Mouse (Mus musculus): Measurements from ENCODE around the gene Slc28a3. TPM values are rescaled to one million over a fixed set of nuclear protein-coding genes. Genes with fewer than 3 reads are reported as not detected.
A peak's percentile ranks its signal among the peaks of the same experiment; 100 is the strongest.

The Slc28a3 gene
- polyA plus RNA-seq, 1 experiment from 2014 or later, result not detected

GRCm38 (mm10) chr13:58619301-58619700 lies 8.6 kb upstream of the Slc28a3 start:
- no peak for ATAC-seq (ENCODE audit: extremely low read depth, insufficient number of reproducible peaks, low FRiP score, low TSS enrichment)
- H3K4me3 ChIP-seq, result no peak overlapping the region
- no peak overlapping the region for H3K9ac ChIP-seq
- H3K27me3 ChIP-seq (replicated peaks), result no peaks in the 10 kb centered on the region
- no peak overlapping the region for H3K4me2 ChIP-seq
- no peaks in the 10 kb centered on the region for H3K9me3 ChIP-seq
- no peaks in the 10 kb centered on the region for H3K36me3 ChIP-seq
- 67% methylated on average over 5 of the region's 5 CpGs for WGBS
- no peak overlapping the region for H3K27ac ChIP-seq (replicated peaks)
- no peaks in the 10 kb centered on the region for H3K4me1 ChIP-seq

GRCm38 (mm10) chr13:58610059-58610458 lies 618 bp downstream of the Slc28a3 start:
- Histone ChIP-seq H3K9me3 (no peaks in the 10 kb centered on the region), H3K9ac (no peak overlapping the region), H3K36me3 (no peaks in the 10 kb centered on the region), H3K27ac (replicated peaks) (no peak overlapping the region), H3K4me3 (no peak overlapping the region), H3K4me2 (no peak overlapping the region), H3K27me3 (replicated peaks) (peaks cover 32% of the 10 kb centered on the region), H3K4me1 (no peaks in the 10 kb centered on the region)
- 32% methylated on average over 7 of the region's 7 CpGs for WGBS
- no peak for ATAC-seq (ENCODE audit: extremely low read depth, insufficient number of reproducible peaks, low FRiP score, low TSS enrichment)

- no peak overlapping the region for H3K9ac ChIP-seq
- WGBS, result 34% methylated on average over 10 of the region's 10 CpGs
- H3K4me1 ChIP-seq, result peaks cover 20% of the 10 kb centered on the region
- no peak overlapping the region for H3K4me2 ChIP-seq
- no peaks in the 10 kb centered on the region for H3K36me3 ChIP-seq
- no peaks in the 10 kb centered on the region for H3K9me3 ChIP-seq
- no peak for ATAC-seq (ENCODE audit: extremely low read depth, insufficient number of reproducible peaks, low FRiP score, low TSS enrichment)
- H3K27me3 ChIP-seq (replicated peaks), result no peaks in the 10 kb centered on the region
- H3K27ac ChIP-seq (replicated peaks), result 0 out of 2 replicates have a peak overlapping the region, but pooled peaks have one; percentile 12
- H3K4me3 ChIP-seq, result no peak overlapping the region
These were observed 9.3 kb downstream of the Slc28a3 start for GRCm38 (mm10) chr13:58601201-58601855.

- no peaks in the 10 kb centered on the region for H3K27me3 ChIP-seq (replicated peaks)
- no peak for ATAC-seq (ENCODE audit: extremely low read depth, insufficient number of reproducible peaks, low FRiP score, low TSS enrichment)
- WGBS, result 28% methylated on average over 4 of the region's 4 CpGs
These were observed 12.1 kb downstream of the Slc28a3 start for GRCm38 (mm10) chr13:58598578-58598977.

GRCm38 (mm10) chr13:58593129-58593528 lies 17.5 kb downstream of the Slc28a3 start:
- Histone ChIP-seq H3K9ac (no peak overlapping the region), H3K4me1 (0 out of 2 replicates have a peak, but pooled peaks cover 3% of the 10 kb centered on the region), H3K27ac (replicated peaks) (no peak overlapping the region), H3K36me3 (no peaks in the 10 kb centered on the region), H3K9me3 (no peaks in the 10 kb centered on the region), H3K4me2 (no peak overlapping the region), H3K4me3 (no peak overlapping the region), H3K27me3 (replicated peaks) (0 out of 2 replicates have a peak, but pooled peaks cover 7% of the 10 kb centered on the region)
- 24% methylated on average over 7 of the region's 7 CpGs for WGBS
- no peak for ATAC-seq (ENCODE audit: extremely low read depth, insufficient number of reproducible peaks, low FRiP score, low TSS enrichment)

More at GRCm38 (mm10) chr13:58598578-58598977, 12.1 kb downstream of the Slc28a3 start:
- Histone ChIP-seq H3K27ac (replicated peaks) (no peak overlapping the region), H3K4me1 (peaks cover 20% of the 10 kb centered on the region), H3K4me3 (no peak overlapping the region), H3K9me3 (no peaks in the 10 kb centered on the region), H3K4me2 (no peak overlapping the region), H3K9ac (no peak overlapping the region), H3K36me3 (no peaks in the 10 kb centered on the region)

- Histone ChIP-seq H3K9me3 (no peaks in the 10 kb centered on the region), H3K27me3 (replicated peaks) (0 out of 2 replicates have a peak, but pooled peaks cover 12% of the 10 kb centered on the region), H3K4me2 (no peak overlapping the region), H3K27ac (replicated peaks) (no peak overlapping the region), H3K36me3 (no peaks in the 10 kb centered on the region), H3K9ac (no peak overlapping the region), H3K4me1 (0 out of 2 replicates have a peak, but pooled peaks cover 3% of the 10 kb centered on the region), H3K4me3 (no peak overlapping the region)
- 77% methylated on average over 7 of the region's 7 CpGs for WGBS
- no peak for ATAC-seq (ENCODE audit: extremely low read depth, insufficient number of reproducible peaks, low FRiP score, low TSS enrichment)
These were observed 18.8 kb downstream of the Slc28a3 start for GRCm38 (mm10) chr13:58591912-58592311.

- 0 out of 2 replicates have a peak, but pooled peaks cover 3% of the 10 kb centered on the region for H3K4me1 ChIP-seq
- H3K9ac ChIP-seq, result no peak overlapping the region
- 0 out of 2 replicates have a peak, but pooled peaks cover 12% of the 10 kb centered on the region for H3K27me3 ChIP-seq (replicated peaks)
- H3K27ac ChIP-seq (replicated peaks), result no peak overlapping the region
- H3K4me3 ChIP-seq, result no peak overlapping the region
- 36% methylated on average over 6 of the region's 6 CpGs for WGBS
- H3K9me3 ChIP-seq, result no peaks in the 10 kb centered on the region
- no peak for ATAC-seq (ENCODE audit: extremely low read depth, insufficient number of reproducible peaks, low FRiP score, low TSS enrichment)
- no peaks in the 10 kb centered on the region for H3K36me3 ChIP-seq
- H3K4me2 ChIP-seq, result no peak overlapping the region
These were observed 20.0 kb downstream of the Slc28a3 start for GRCm38 (mm10) chr13:58590630-58591029.

GRCm38 (mm10) chr13:58589517-58589858 lies 21.2 kb downstream of the Slc28a3 start:
- Histone ChIP-seq H3K9me3 (no peaks in the 10 kb centered on the region), H3K4me3 (peak overlapping the region; percentile 25), H3K9ac (peak overlapping the region; percentile 58; the same call in 1 of the 2 replicates), H3K4me2 (peak overlapping the region; percentile 58), H3K4me1 (0 out of 2 replicates have a peak, but pooled peaks cover 3% of the 10 kb centered on the region), H3K27ac (replicated peaks) (no peak overlapping the region), H3K27me3 (replicated peaks) (0 out of 2 replicates have a peak, but pooled peaks cover 12% of the 10 kb centered on the region), H3K36me3 (no peaks in the 10 kb centered on the region)
- no peak for ATAC-seq (ENCODE audit: extremely low read depth, insufficient number of reproducible peaks, low FRiP score, low TSS enrichment)
- under 1% methylated on average over 9 of the region's 9 CpGs for WGBS

GRCm38 (mm10) chr13:58588655-58589516 lies 21.8 kb downstream of the Slc28a3 start:
- Histone ChIP-seq H3K27me3 (replicated peaks) (0 out of 2 replicates have a peak, but pooled peaks cover 12% of the 10 kb centered on the region), H3K4me3 (peak overlapping the region; percentile 25), H3K9me3 (no peaks in the 10 kb centered on the region), H3K27ac (replicated peaks) (no peak overlapping the region), H3K4me2 (peak overlapping the region; percentile 58), H3K36me3 (no peaks in the 10 kb centered on the region), H3K9ac (peak overlapping the region; percentile 58; the same call in 1 of the 2 replicates), H3K4me1 (0 out of 2 replicates have a peak, but pooled peaks cover 3% of the 10 kb centered on the region)
- WGBS, result 49% methylated on average over 15 of the region's 15 CpGs
- ATAC-seq (ENCODE audit: extremely low read depth, insufficient number of reproducible peaks, low FRiP score, low TSS enrichment), result no peak

- 79% methylated on average over 7 of the region's 7 CpGs for WGBS
- Histone ChIP-seq H3K4me3 (no peak overlapping the region), H3K9ac (no peak overlapping the region), H3K9me3 (no peaks in the 10 kb centered on the region), H3K27me3 (replicated peaks) (0 out of 2 replicates have a peak, but pooled peaks cover 12% of the 10 kb centered on the region), H3K4me1 (0 out of 2 replicates have a peak, but pooled peaks cover 3% of the 10 kb centered on the region), H3K4me2 (no peak overlapping the region), H3K27ac (replicated peaks) (no peak overlapping the region), H3K36me3 (no peaks in the 10 kb centered on the region)
- ATAC-seq (ENCODE audit: extremely low read depth, insufficient number of reproducible peaks, low FRiP score, low TSS enrichment), result no peak
These were observed 22.7 kb downstream of the Slc28a3 start for GRCm38 (mm10) chr13:58587962-58588361.

- 78% methylated on average over 9 of the region's 9 CpGs for WGBS
- H3K36me3 ChIP-seq, result no peaks in the 10 kb centered on the region
- no peak overlapping the region for H3K27ac ChIP-seq (replicated peaks)
- ATAC-seq (ENCODE audit: extremely low read depth, insufficient number of reproducible peaks, low FRiP score, low TSS enrichment), result no peak
- H3K9ac ChIP-seq, result no peak overlapping the region
- no peak overlapping the region for H3K4me2 ChIP-seq
- no peak overlapping the region for H3K4me3 ChIP-seq
- H3K9me3 ChIP-seq, result no peaks in the 10 kb centered on the region
- no peaks in the 10 kb centered on the region for H3K4me1 ChIP-seq
- no peaks in the 10 kb centered on the region for H3K27me3 ChIP-seq (replicated peaks)
These were observed 44.5 kb downstream of the Slc28a3 start for GRCm38 (mm10) chr13:58566181-58566580.
